Mouse (Mus musculus) lung, postnatal 36 days (tissue): ENCODE data around the gene Dguok.

ENCODE experiments used
- DNase-seq: peaks from one replicate; pipeline ENCODE4 v3.0.0; 2022; ENCODE audit warnings: mixed read lengths

Gene Dguok

GRCm38 (mm10) chr6:83455328-83456130 lies 51.2 kb downstream of the Dguok start:
- peak; percentile 51 for DNase-seq

DNA sequence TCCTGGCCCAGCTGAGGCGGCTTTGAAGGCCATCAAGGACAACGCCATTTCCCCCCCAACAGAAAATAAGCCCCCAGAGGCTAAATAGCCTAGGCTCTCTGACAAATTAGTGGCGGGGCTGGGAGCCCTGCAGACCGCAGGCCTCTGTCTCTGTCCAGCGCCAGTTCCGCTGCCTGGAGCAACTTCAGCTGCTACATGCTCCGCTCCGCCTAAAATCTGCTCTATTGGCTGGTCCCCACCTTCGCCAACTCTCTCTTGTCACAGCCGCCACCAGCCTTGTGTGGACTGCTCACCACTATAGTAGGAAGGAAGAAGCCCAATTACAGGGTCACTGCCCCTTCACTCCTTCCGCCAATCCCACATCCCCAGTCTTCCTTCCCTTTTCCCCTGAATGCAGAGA lies 53.1 kb downstream of the Dguok start:
- DNase-seq: no peak

- no peak for DNase-seq
Measured at GRCm38 (mm10) chr6:83450451-83451303, 56.1 kb downstream of the Dguok start.

DNA sequence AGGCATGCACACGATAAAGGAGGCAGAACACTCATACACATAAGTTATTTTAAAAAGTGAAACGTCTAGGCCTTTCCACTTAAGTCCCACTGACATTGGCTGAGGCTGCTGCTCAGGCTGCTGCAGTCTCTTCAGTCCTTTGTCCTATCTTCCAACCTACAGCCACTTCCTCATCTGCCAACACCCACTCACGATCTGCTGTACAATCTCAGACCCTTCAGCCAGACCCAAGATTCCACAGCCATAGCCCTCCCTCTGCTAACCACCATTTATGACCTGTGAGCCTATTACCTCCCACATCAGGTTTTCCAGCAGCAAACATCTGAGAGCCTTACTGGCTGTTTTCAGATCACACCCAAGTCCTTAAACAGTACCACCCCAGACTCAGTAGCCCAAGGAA lies 57.3 kb downstream of the Dguok start:
- DNase-seq: no peak

DNA sequence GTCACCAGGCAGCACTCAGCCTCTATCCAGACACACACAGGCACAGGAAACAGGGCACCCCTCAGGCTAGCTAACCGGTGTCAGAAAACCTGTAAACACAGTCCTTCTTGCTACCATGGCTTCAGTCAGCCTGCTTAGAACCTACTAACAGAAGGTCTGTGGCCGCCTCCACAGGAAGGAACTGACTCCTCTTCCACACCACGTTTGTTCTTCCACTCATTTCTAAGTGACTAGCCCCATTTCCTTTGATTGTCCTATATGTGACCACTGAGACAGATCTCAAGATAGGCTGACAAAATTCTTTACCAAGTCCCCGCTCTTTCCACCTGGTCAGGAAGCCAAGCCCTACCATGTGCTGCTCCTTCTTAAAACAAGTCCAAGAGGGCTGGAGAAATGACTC lies 57.9 kb downstream of the Dguok start:
- DNase-seq: no peak

GRCm38 (mm10) chr6:83447031-83447430 lies 59.7 kb downstream of the Dguok start:
- DNase-seq: no peak

- no peak for DNase-seq
Measured at GRCm38 (mm10) chr6:83445796-83446195, 61.0 kb downstream of the Dguok start.

- peak; percentile 95 for DNase-seq
Measured at GRCm38 (mm10) chr6:83443441-83444340, 63.1 kb downstream of the Dguok start.

- DNase-seq: no peak
Measured at GRCm38 (mm10) chr6:83442639-83443038, 64.1 kb downstream of the Dguok start.

- peak; percentile 91 for DNase-seq
Measured at GRCm38 (mm10) chr6:83441259-83442061, 65.3 kb downstream of the Dguok start.

DNA sequence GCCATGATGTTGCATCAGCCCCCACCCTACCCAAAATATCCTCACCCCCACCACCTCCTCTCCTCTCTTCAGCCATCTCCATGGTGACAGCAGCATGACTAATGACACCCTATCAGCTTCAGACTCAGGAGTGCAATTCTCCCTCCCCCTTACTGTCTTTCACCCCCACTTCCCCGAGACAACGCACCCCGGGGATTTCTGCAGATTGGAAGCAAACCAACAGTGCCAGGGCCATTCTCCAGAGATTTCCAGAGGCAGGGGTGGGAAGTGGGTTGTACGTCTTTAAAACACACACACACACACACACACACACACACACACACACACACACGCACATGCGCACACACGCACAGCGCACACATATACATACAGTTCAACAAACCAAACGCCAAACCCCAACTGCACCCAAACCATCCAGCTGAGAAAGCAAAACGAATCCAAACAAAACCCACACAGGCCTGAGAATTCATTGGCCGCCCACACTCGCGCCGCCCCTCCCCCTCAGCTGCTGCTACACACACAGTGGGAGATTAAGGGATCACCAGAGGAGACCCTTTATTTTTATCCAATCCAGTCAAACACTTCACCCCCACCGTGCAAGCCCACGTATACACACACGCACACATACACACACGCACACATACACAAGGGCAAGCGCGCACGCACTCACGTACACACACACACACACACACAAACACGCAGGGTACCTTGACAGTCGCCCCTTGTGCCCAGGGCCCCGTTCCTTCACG lies 66.1 kb downstream of the Dguok start:
- DNase-seq: peak; percentile 75

DNA sequence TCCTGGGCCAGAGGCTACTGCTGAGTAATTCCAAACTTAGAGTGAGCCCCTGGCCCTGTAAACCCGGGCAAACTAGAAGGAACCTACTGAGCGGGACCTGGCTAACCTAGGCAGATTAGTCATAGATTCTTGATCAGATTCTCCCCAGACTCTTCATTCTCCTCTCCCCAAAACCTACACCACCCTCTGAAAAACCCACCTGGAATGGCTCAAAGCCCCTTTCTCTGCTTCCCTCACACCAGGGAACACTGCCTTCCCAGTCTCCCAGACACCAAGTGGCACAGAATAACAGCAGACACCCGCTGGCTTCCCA lies 66.6 kb downstream of the Dguok start:
- DNase-seq: no peak

GRCm38 (mm10) chr6:83439781-83440180 lies 67.0 kb downstream of the Dguok start:
- no peak for DNase-seq

- no peak for DNase-seq
Measured at GRCm38 (mm10) chr6:83439119-83439767, 67.5 kb downstream of the Dguok start.

DNA sequence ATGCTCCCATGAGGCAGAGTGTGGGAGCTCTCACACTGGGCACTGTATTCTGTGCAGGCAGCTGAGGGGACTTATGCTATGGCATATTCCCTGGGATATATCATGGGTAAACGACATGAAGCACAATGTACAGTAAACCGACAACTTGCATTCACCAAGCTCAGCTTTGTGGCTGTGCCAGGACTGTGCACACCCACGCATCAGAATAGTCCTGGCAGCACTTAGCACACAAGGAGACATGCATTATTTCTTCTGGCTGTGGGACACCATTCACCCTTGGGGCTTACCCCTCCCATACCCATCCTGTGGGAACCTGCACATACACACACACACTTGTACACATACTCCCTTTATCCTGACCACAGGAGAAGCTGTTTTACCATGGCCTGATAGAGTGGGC lies 68.2 kb downstream of the Dguok start:
- DNase-seq: no peak

GRCm38 (mm10) chr6:83437802-83438201 lies 69.0 kb downstream of the Dguok start:
- no peak for DNase-seq

GRCm38 (mm10) chr6:83437225-83437624 lies 69.5 kb downstream of the Dguok start:
- no peak for DNase-seq

- DNase-seq: no peak
Measured at GRCm38 (mm10) chr6:83436547-83436946, 70.2 kb downstream of the Dguok start.

- peak; percentile 65 for DNase-seq
Measured at GRCm38 (mm10) chr6:83435174-83435573, 71.6 kb downstream of the Dguok start.

DNA sequence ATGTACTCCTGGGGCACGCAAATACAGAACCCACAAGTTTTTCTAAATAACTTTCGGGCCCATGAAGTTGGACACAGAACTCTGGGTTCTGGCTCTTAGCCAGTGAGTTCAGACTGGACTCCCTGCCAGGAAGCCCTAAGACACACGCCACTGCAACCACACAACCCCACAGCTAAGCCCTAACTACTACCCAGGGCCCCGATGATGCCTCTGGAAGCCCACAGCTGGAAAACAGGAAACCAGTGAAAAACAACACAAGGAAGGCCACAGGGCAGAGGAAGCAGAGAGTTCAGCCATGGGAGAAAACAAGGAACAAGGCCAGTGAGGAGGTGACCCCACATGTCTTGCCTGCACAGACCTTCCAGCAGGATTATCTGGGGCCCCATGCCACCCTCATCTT lies 73.2 kb downstream of the Dguok start:
- DNase-seq: no peak

GRCm38 (mm10) chr6:83432966-83433365 lies 73.8 kb downstream of the Dguok start:
- no peak for DNase-seq
